ENCODE assay signal across 21 mouse cellular contexts in the genomic region with DNA sequence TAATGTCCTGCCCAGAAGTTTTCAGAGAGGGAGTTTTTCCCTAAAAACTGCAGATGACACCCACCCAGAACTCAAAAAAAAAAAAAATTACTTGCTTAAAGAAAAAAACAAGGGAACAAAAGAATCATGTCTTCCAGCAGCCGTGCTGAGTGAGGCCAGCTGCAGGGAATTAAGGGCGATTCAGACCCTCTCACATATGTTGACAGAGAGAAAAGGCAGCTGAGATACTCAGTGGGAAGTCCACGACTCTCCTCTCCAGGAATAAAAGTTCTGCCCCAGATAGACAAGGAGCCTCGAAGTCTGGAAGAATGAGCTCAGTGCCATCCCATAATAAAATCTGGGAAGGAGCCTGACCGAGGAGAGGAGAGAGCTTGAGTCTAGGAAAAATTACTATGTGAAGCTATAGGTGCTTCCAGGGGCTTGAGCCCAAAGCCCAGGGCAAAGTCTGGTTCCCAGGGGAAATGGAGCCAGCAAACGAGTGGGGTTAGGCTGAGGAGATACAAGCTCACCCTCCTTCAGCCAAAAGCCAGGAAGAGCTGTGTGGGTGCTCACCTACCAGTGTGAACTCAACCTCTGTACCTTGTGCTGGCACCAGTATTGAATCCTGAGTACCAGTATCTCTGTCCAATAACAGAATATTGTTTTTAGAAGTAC. TPM values are rescaled to one million over a fixed set of nuclear protein-coding genes. Genes with fewer than 3 reads are reported as not detected.
DNase-seq lines count a peak whose midpoint lies in the region; ATAC-seq and TF ChIP-seq lines count a peak whose summit lies in the region.
"Had no signal": no experiment of that assay in that cellular context is flagged by ENCODE, and none has a peak within 500 bp of the region (broad histone marks: within the 10 kb centered on the region; RNA-seq: fewer than 3 reads in every experiment).

No protein-coding gene starts in this region.

- 39% methylated on average over 6 of the region's 6 CpGs for WGBS in heart, postnatal 0 days
- WGBS in stomach, embryonic 16.5 days: 17% methylated on average over 6 of the region's 6 CpGs

- no peak for DNase-seq in heart, postnatal 0 days (ENCODE audit: low spot score)
- no peak for DNase-seq in heart, postnatal 14 days
- peak; percentile 33 for DNase-seq in kidney, postnatal 10 days
- DNase-seq in kidney, postnatal 36 days: no peak
- peak; percentile 56 for DNase-seq in retina, postnatal 1 day
- no peak for DNase-seq in retina, embryonic 14.5 days (ENCODE audit: low spot score)
- DNase-seq: forebrain, postnatal 0 days; gastrocnemius, postnatal 10 days; kidney, adult 18-20 months; lung, postnatal 14 days; thymus, postnatal 4 days had no signal

- H3K27ac ChIP-seq in heart, postnatal 0 days (ENCODE audit: low read depth): no peak overlapping the region
- peak overlapping the region; percentile 62 for H3K27ac ChIP-seq in stomach, embryonic 16.5 days (ENCODE audit: low read length)
- H3K27ac ChIP-seq: hindbrain, embryonic 13.5 days; layer of hippocampus, adult 2 months; neural tube, embryonic 13.5 days had no signal

- peak; percentile 30; the same call in 1 of the 2 replicates for ATAC-seq in heart, postnatal 0 days (ENCODE audit: insufficient read depth, low read depth)
- peak; percentile 82 for ATAC-seq in stomach, embryonic 16.5 days (ENCODE audit: insufficient read depth, low FRiP score)
- no peak for ATAC-seq in activated CD4-positive, CD25-positive, alpha-beta regulatory T cell, adult 4 months
- ATAC-seq: CD4-positive, CD25-positive, alpha-beta regulatory T cell, adult 4 months had no signal

- H3K9ac ChIP-seq in heart, postnatal 0 days (replicated peaks; ENCODE audit: low read depth, low read length): no peak overlapping the region
- no peak overlapping the region for H3K9ac ChIP-seq in stomach, embryonic 16.5 days (ENCODE audit: low read length)
- H3K9ac ChIP-seq: forebrain, postnatal 0 days; hindbrain, embryonic 13.5 days; neural tube, embryonic 13.5 days had no signal

- no peaks in the 10 kb centered on the region for H3K36me3 ChIP-seq in heart, postnatal 0 days (replicated peaks; ENCODE audit: control insufficient read depth, insufficient read depth, low read length)
- no peaks in the 10 kb centered on the region for H3K36me3 ChIP-seq in stomach, embryonic 16.5 days (ENCODE audit: control insufficient read depth, insufficient read depth, low read length)
- H3K36me3 ChIP-seq: G1E; hindbrain, embryonic 13.5 days; neural tube, embryonic 13.5 days had no signal

- H3K27me3 ChIP-seq in heart, postnatal 0 days (ENCODE audit: control insufficient read depth, insufficient read depth, low read length): no peaks in the 10 kb centered on the region
- H3K27me3 ChIP-seq in stomach, embryonic 16.5 days (ENCODE audit: control insufficient read depth, insufficient read depth, low read length): no peaks in the 10 kb centered on the region
- H3K27me3 ChIP-seq: hindbrain, embryonic 13.5 days; neural tube, embryonic 13.5 days had no signal

- no peak overlapping the region for H3K4me3 ChIP-seq in heart, postnatal 0 days (ENCODE audit: low read depth, low read length)
- no peak overlapping the region for H3K4me3 ChIP-seq in stomach, embryonic 16.5 days (replicated peaks; ENCODE audit: low read length)
- H3K4me3 ChIP-seq: hindbrain, embryonic 13.5 days; layer of hippocampus, adult 2 months; neural tube, embryonic 13.5 days had no signal

- intact Hi-C loops in heart, postnatal 14 days (cut with DNase I): no loop called here

- no peak for TF ChIP-seq EP300 in heart, postnatal 0 days (IDR thresholded peaks at IDR 0.05; ENCODE audit: low read depth)

- H3K9me3 ChIP-seq in heart, postnatal 0 days (replicated peaks; ENCODE audit: control insufficient read depth, low read length): no peaks in the 10 kb centered on the region
- no peaks in the 10 kb centered on the region for H3K9me3 ChIP-seq in stomach, embryonic 16.5 days (replicated peaks; ENCODE audit: control insufficient read depth, low read length)
- H3K9me3 ChIP-seq: hindbrain, embryonic 13.5 days; neural tube, embryonic 13.5 days had no signal

- no peak for TF ChIP-seq CTCF in heart, postnatal 0 days (IDR thresholded peaks at IDR 0.05; ENCODE audit: low read depth)

- no peak overlapping the region for H3K4me2 ChIP-seq in heart, postnatal 0 days (ENCODE audit: low read depth, low read length)
- no peak overlapping the region for H3K4me2 ChIP-seq in stomach, embryonic 16.5 days (ENCODE audit: low read depth, low read length)
- H3K4me2 ChIP-seq: hindbrain, embryonic 13.5 days; liver, embryonic 11.5 days; neural tube, embryonic 13.5 days had no signal

- no peaks in the 10 kb centered on the region for H3K4me1 ChIP-seq in heart, postnatal 0 days (ENCODE audit: control insufficient read depth, insufficient read depth)
- peaks cover 3% of the 10 kb centered on the region; the same call in 1 of the 2 replicates for H3K4me1 ChIP-seq in stomach, embryonic 16.5 days (ENCODE audit: control insufficient read depth, insufficient read depth, low read length)

RNA-seq across cellular contexts. Expression of a gene that starts 27.1 kb away (rescaled TPM):
- not detected in 2 replicates for total RNA-seq in heart, postnatal 0 days (2014; rRNA removed; ENCODE audit: low replicate concordance)
- 0.07 and 0.34 TPM in 2 replicates for polyA plus RNA-seq in heart, postnatal 0 days (2015; fragmentation: Nextera tagmentation; extraction: Ambion mirVana)
- total RNA-seq in heart, postnatal 14 days (2021): under 1 TPM; 0.15 to 0.79 TPM
- 0.10 TPM in 1 of 2 replicates, not detected in the other for polyA plus RNA-seq in stomach, embryonic 16.5 days (2015; fragmentation: Nextera tagmentation; extraction: Ambion mirVana)
- polyA plus RNA-seq in activated CD4-positive, CD25-positive, alpha-beta regulatory T cell, adult 4 months (2017; shearing (Covaris generic)): not detected
- total RNA-seq: adrenal gland, postnatal 4 days; G1E; monocyte, adult 5-6 weeks had no signal
- polyA plus RNA-seq: CD4-positive, CD25-positive, alpha-beta regulatory T cell, adult 4 months; G1E; liver, embryonic 11.5 days had no signal

Comparison
In these comparisons a context has a peak if more than half of its experiments do, and no peak if none do; other contexts are left out.
1. DNase-seq: peak in kidney, postnatal 10 days (single experiment) and retina, postnatal 1 day (single experiment); none in heart, postnatal 0 days (single experiment), heart, postnatal 14 days (0 of 2), kidney, postnatal 36 days (0 of 2) and retina, embryonic 14.5 days (single experiment).